Mouse (Mus musculus): ENCODE measurements at regions not wholly inside any gene's neighbourhood (a gene's known extent, or its start where the extent isn't known, plus 50 kb on each side); places are given as distances from the start of the nearest gene placed in this dataset.

- peak; percentile 31 for DNase-seq (ENCODE audit: low spot score)
- WGBS = 70% methylated on average over 1 of the region's 1 CpGs
Measured at GRCm38 (mm10) chr8:8521532-8521931, 139.5 kb downstream of the Efnb2 start.

GRCm38 (mm10) chr8:8519772-8520191, 141.3 kb downstream of the Efnb2 start:
- DNase-seq (ENCODE audit: low spot score) = no peak
- ATAC-seq (ENCODE audit: low FRiP score) = no peak
- Histone ChIP-seq H3K4me3 (ENCODE audit: low read depth, low read length) (no peak overlapping the region), H3K27ac (ENCODE audit: low read depth, low read length) (no peak overlapping the region), H3K4me2 (replicated peaks; ENCODE audit: low read depth, low read length) (no peak overlapping the region), H3K4me1 (replicated peaks; ENCODE audit: control insufficient read depth, insufficient read depth, low read length) (no peaks in the 10 kb centered on the region), H3K9me3 (ENCODE audit: control insufficient read depth, low read length) (no peaks in the 10 kb centered on the region), H3K27me3 (ENCODE audit: control insufficient read depth, insufficient read depth, low read length) (no peaks in the 10 kb centered on the region), H3K9ac (ENCODE audit: low read depth, low read length) (no peak overlapping the region), H3K36me3 (ENCODE audit: control insufficient read depth, insufficient read depth, low read length) (no peaks in the 10 kb centered on the region)
- WGBS = 91% methylated on average over 3 of the region's 3 CpGs

More at GRCm38 (mm10) chr8:8521532-8521931, 139.5 kb downstream of the Efnb2 start:
- Histone ChIP-seq H3K4me3 (ENCODE audit: low read depth, low read length) (no peak overlapping the region), H3K9me3 (ENCODE audit: control insufficient read depth, low read length) (no peaks in the 10 kb centered on the region), H3K9ac (ENCODE audit: low read depth, low read length) (no peak overlapping the region), H3K36me3 (ENCODE audit: control insufficient read depth, insufficient read depth, low read length) (no peaks in the 10 kb centered on the region), H3K4me1 (replicated peaks; ENCODE audit: control insufficient read depth, insufficient read depth, low read length) (no peaks in the 10 kb centered on the region), H3K4me2 (replicated peaks; ENCODE audit: low read depth, low read length) (no peak overlapping the region), H3K27ac (ENCODE audit: low read depth, low read length) (no peak overlapping the region), H3K27me3 (ENCODE audit: control insufficient read depth, insufficient read depth, low read length) (no peaks in the 10 kb centered on the region)
- peak; percentile 51; the same call in 1 of the 2 replicates for ATAC-seq (ENCODE audit: low FRiP score)

GRCm38 (mm10) chr8:8517599-8517998, 143.4 kb downstream of the Efnb2 start:
- Histone ChIP-seq H3K27me3 (ENCODE audit: control insufficient read depth, insufficient read depth, low read length) (no peaks in the 10 kb centered on the region), H3K36me3 (ENCODE audit: control insufficient read depth, insufficient read depth, low read length) (no peaks in the 10 kb centered on the region), H3K4me3 (ENCODE audit: low read depth, low read length) (no peak overlapping the region), H3K9ac (ENCODE audit: low read depth, low read length) (no peak overlapping the region), H3K9me3 (ENCODE audit: control insufficient read depth, low read length) (no peaks in the 10 kb centered on the region), H3K27ac (ENCODE audit: low read depth, low read length) (no peak overlapping the region), H3K4me2 (replicated peaks; ENCODE audit: low read depth, low read length) (no peak overlapping the region), H3K4me1 (replicated peaks; ENCODE audit: control insufficient read depth, insufficient read depth, low read length) (no peaks in the 10 kb centered on the region)
- DNase-seq (ENCODE audit: low spot score) (no peak), ATAC-seq (ENCODE audit: low FRiP score) (no peak)
- WGBS = 63% methylated on average over 2 of the region's 2 CpGs

- Histone ChIP-seq H3K27me3 (ENCODE audit: control insufficient read depth, insufficient read depth, low read length) (no peaks in the 10 kb centered on the region), H3K27ac (ENCODE audit: low read depth, low read length) (no peak overlapping the region), H3K4me3 (ENCODE audit: low read depth, low read length) (no peak overlapping the region), H3K36me3 (ENCODE audit: control insufficient read depth, insufficient read depth, low read length) (no peaks in the 10 kb centered on the region), H3K4me2 (replicated peaks; ENCODE audit: low read depth, low read length) (no peak overlapping the region), H3K9ac (ENCODE audit: low read depth, low read length) (no peak overlapping the region), H3K4me1 (replicated peaks; ENCODE audit: control insufficient read depth, insufficient read depth, low read length) (no peaks in the 10 kb centered on the region), H3K9me3 (ENCODE audit: control insufficient read depth, low read length) (no peaks in the 10 kb centered on the region)
- WGBS = 71% methylated on average over 1 of the region's 1 CpGs
- ATAC-seq (ENCODE audit: low FRiP score) (no peak), DNase-seq (ENCODE audit: low spot score) (no peak)
Measured at GRCm38 (mm10) chr8:8516272-8516671, 144.8 kb downstream of the Efnb2 start.

GRCm38 (mm10) chr8:8499921-8500320, 161.1 kb downstream of the Efnb2 start:
- Histone ChIP-seq H3K27me3 (ENCODE audit: control insufficient read depth, insufficient read depth, low read length) (no peaks in the 10 kb centered on the region), H3K36me3 (ENCODE audit: control insufficient read depth, insufficient read depth, low read length) (no peaks in the 10 kb centered on the region), H3K9me3 (ENCODE audit: control insufficient read depth, low read length) (no peaks in the 10 kb centered on the region), H3K4me3 (ENCODE audit: low read depth, low read length) (no peak overlapping the region), H3K27ac (ENCODE audit: low read depth, low read length) (no peak overlapping the region), H3K9ac (ENCODE audit: low read depth, low read length) (no peak overlapping the region), H3K4me1 (replicated peaks; ENCODE audit: control insufficient read depth, insufficient read depth, low read length) (0 out of 2 replicates have a peak, but pooled peaks cover 6% of the 10 kb centered on the region), H3K4me2 (replicated peaks; ENCODE audit: low read depth, low read length) (no peak overlapping the region)
- no peak for DNase-seq (ENCODE audit: low spot score)
- 90% methylated on average over 9 of the region's 9 CpGs for WGBS
- no peak for ATAC-seq (ENCODE audit: low FRiP score)

- no peak overlapping the region for H3K9ac ChIP-seq (ENCODE audit: low read depth, low read length)
- 21% methylated on average over 5 of the region's 5 CpGs for WGBS
- DNase-seq (ENCODE audit: low spot score) = no peak
- H3K4me2 ChIP-seq (replicated peaks; ENCODE audit: low read depth, low read length) = no peak overlapping the region
- ATAC-seq (ENCODE audit: low FRiP score) = no peak
- H3K4me3 ChIP-seq (ENCODE audit: low read depth, low read length) = no peak overlapping the region
- no peak overlapping the region for H3K27ac ChIP-seq (ENCODE audit: low read depth, low read length)
- H3K4me1 ChIP-seq (replicated peaks; ENCODE audit: control insufficient read depth, insufficient read depth, low read length) = 0 out of 2 replicates have a peak, but pooled peaks cover 6% of the 10 kb centered on the region
- no peaks in the 10 kb centered on the region for H3K36me3 ChIP-seq (ENCODE audit: control insufficient read depth, insufficient read depth, low read length)
- no peaks in the 10 kb centered on the region for H3K9me3 ChIP-seq (ENCODE audit: control insufficient read depth, low read length)
- no peaks in the 10 kb centered on the region for H3K27me3 ChIP-seq (ENCODE audit: control insufficient read depth, insufficient read depth, low read length)
Measured at GRCm38 (mm10) chr8:8498753-8499152, 162.3 kb downstream of the Efnb2 start.

- Histone ChIP-seq H3K9ac (ENCODE audit: low read depth, low read length) (no peak overlapping the region), H3K9me3 (ENCODE audit: control insufficient read depth, low read length) (no peaks in the 10 kb centered on the region), H3K4me1 (replicated peaks; ENCODE audit: control insufficient read depth, insufficient read depth, low read length) (0 out of 2 replicates have a peak, but pooled peaks cover 6% of the 10 kb centered on the region), H3K4me3 (ENCODE audit: low read depth, low read length) (no peak overlapping the region), H3K4me2 (replicated peaks; ENCODE audit: low read depth, low read length) (no peak overlapping the region), H3K27me3 (ENCODE audit: control insufficient read depth, insufficient read depth, low read length) (no peaks in the 10 kb centered on the region; the same call in 1 of the 2 replicates), H3K27ac (ENCODE audit: low read depth, low read length) (no peak overlapping the region), H3K36me3 (ENCODE audit: control insufficient read depth, insufficient read depth, low read length) (no peaks in the 10 kb centered on the region)
- DNase-seq (ENCODE audit: low spot score) (no peak), ATAC-seq (ENCODE audit: low FRiP score) (no peak)
- WGBS = 64% methylated on average over 7 of the region's 7 CpGs
Measured at GRCm38 (mm10) chr8:8495472-8495871, 165.6 kb downstream of the Efnb2 start.

- DNase-seq (ENCODE audit: low spot score) (no peak), ATAC-seq (ENCODE audit: low FRiP score) (no peak)
- WGBS = 90% methylated on average over 10 of the region's 10 CpGs
- Histone ChIP-seq H3K4me1 (replicated peaks; ENCODE audit: control insufficient read depth, insufficient read depth, low read length) (0 out of 2 replicates have a peak, but pooled peaks cover 8% of the 10 kb centered on the region), H3K36me3 (ENCODE audit: control insufficient read depth, insufficient read depth, low read length) (no peaks in the 10 kb centered on the region), H3K9me3 (ENCODE audit: control insufficient read depth, low read length) (no peaks in the 10 kb centered on the region), H3K4me3 (ENCODE audit: low read depth, low read length) (no peak overlapping the region), H3K9ac (ENCODE audit: low read depth, low read length) (no peak overlapping the region), H3K4me2 (replicated peaks; ENCODE audit: low read depth, low read length) (no peak overlapping the region), H3K27me3 (ENCODE audit: control insufficient read depth, insufficient read depth, low read length) (no peaks in the 10 kb centered on the region; the same call in 1 of the 2 replicates), H3K27ac (ENCODE audit: low read depth, low read length) (no peak overlapping the region)
Measured at GRCm38 (mm10) chr8:8494281-8494680, 166.8 kb downstream of the Efnb2 start.

- H3K4me2 ChIP-seq (replicated peaks; ENCODE audit: low read depth, low read length) = no peak overlapping the region
- 71% methylated on average over 2 of the region's 2 CpGs for WGBS
- ATAC-seq (ENCODE audit: low FRiP score) (no peak), DNase-seq (ENCODE audit: low spot score) (no peak)
- H3K9ac ChIP-seq (ENCODE audit: low read depth, low read length) = no peak overlapping the region
- no peaks in the 10 kb centered on the region for H3K9me3 ChIP-seq (ENCODE audit: control insufficient read depth, low read length)
- no peak overlapping the region for H3K27ac ChIP-seq (ENCODE audit: low read depth, low read length)
- peaks cover 11% of the 10 kb centered on the region for H3K4me1 ChIP-seq (replicated peaks; ENCODE audit: control insufficient read depth, insufficient read depth, low read length)
- no peaks in the 10 kb centered on the region; the same call in 1 of the 2 replicates for H3K27me3 ChIP-seq (ENCODE audit: control insufficient read depth, insufficient read depth, low read length)
- H3K4me3 ChIP-seq (ENCODE audit: low read depth, low read length) = no peak overlapping the region
- no peaks in the 10 kb centered on the region for H3K36me3 ChIP-seq (ENCODE audit: control insufficient read depth, insufficient read depth, low read length)
Measured at GRCm38 (mm10) chr8:8491908-8492307, 169.1 kb downstream of the Efnb2 start.

Measured in hindbrain, embryonic 11.5 days (tissue).